Mouse (Mus musculus) heart, embryonic 16.5 days (tissue): ENCODE measurements around the gene Cdca5. TPM values are rescaled to one million over a fixed set of nuclear protein-coding genes. Genes with fewer than 3 reads are reported as not detected.

Source experiments
- ATAC-seq: fragments of 200-750 bp; cut with Nextera tagmentation; replicated peaks from 2 replicates; pipeline ENCODE4 v1.8.0; 2017; ENCODE audit warnings: moderate number of reproducible peaks; ENCODE audit not compliant: insufficient read depth, low FRiP score; ENCODE audit errors: extremely low read depth
- H3K27ac ChIP-seq: fragments of 300-500 bp; sonication (generic); 2 replicates; pipeline ENCODE4 v1.5.1; 2014; ENCODE audit warnings: mild to moderate bottlenecking, low read length, control low read depth, moderate library complexity
- H3K27me3 ChIP-seq: fragments of 300-500 bp; sonication (generic); 2 replicates; pipeline ENCODE4 v1.6.1; 2014; ENCODE audit warnings: low read length, mixed read lengths; ENCODE audit not compliant: control insufficient read depth, insufficient read depth
- H3K36me3 ChIP-seq: fragments of 300-500 bp; sonication (generic); 2 replicates; pipeline ENCODE4 v1.6.1; 2014; ENCODE audit not compliant: control insufficient read depth, insufficient read depth
- H3K4me1 ChIP-seq: fragments of 300-500 bp; sonication (generic); 2 replicates; pipeline ENCODE4 v1.6.1; 2014; ENCODE audit warnings: low read length, mixed read lengths; ENCODE audit not compliant: control insufficient read depth, insufficient read depth
- H3K4me2 ChIP-seq: fragments of 300-500 bp; sonication (generic); 2 replicates; pipeline ENCODE4 v1.6.1; 2014; ENCODE audit warnings: low read depth, mild to moderate bottlenecking, control low read depth, low read length
- H3K4me3 ChIP-seq: fragments of 300-500 bp; sonication (generic); 2 replicates; pipeline ENCODE4 v1.5.1; 2014; ENCODE audit warnings: mild to moderate bottlenecking, control low read depth, low read length
- H3K9ac ChIP-seq: fragments of 300-500 bp; sonication (generic); 2 replicates; pipeline ENCODE4 v1.6.1; 2014; ENCODE audit warnings: low read length, control low read depth
- H3K9me3 ChIP-seq: fragments of 300-500 bp; sonication (generic); replicated peaks from 2 replicates; pipeline ENCODE4 v1.6.1; 2016; ENCODE audit warnings: low read length; ENCODE audit not compliant: control insufficient read depth
- WGBS: fragments of 180-500 bp; shearing (Covaris S2); extraction: QIAGEN DNeasy Blood & Tissue Kit; methylation state at CpG from one replicate; pipeline ENCODE4 v1.1.7; 2014; 5-methylcytosine and 5-hydroxymethylcytosine counted together
- polyA plus RNA-seq: library from polyadenylated mRNA; unstranded; fragments of >200 nt; fragmentation: Nextera tagmentation; extraction: Ambion mirVana; gene quantifications from 2 replicates; pipeline ENCODE4 v1.2.1, GENCODE M21; 2015

The Cdca5 gene
- polyA plus RNA-seq, 1 experiment from 2014 or later = 28.1 TPM

GRCm38 (mm10) chr19:6046294-6047153 is 38.3 kb upstream of the Cdca5 start, which contains the start of gene Syvn1:
TSS of gene Syvn1 (plus strand) at chr19:6046576.
- H3K4me3 ChIP-seq = peak within 1 kb of the TSS; percentile 83
- under 1% methylated on average over 65 of the region's 65 CpGs for WGBS

GRCm38 (mm10) chr19:6047154-6047898 is 37.5 kb upstream of the Cdca5 start:
- peaks cover 19% of the 10 kb centered on the region for H3K4me1 ChIP-seq
- no peaks in the 10 kb centered on the region for H3K27me3 ChIP-seq
- peak overlapping the region; percentile 87 for H3K9ac ChIP-seq
- peak overlapping the region; percentile 83 for H3K4me3 ChIP-seq
- peak overlapping the region; percentile 99 for H3K27ac ChIP-seq
- H3K9me3 ChIP-seq = no peaks in the 10 kb centered on the region
- H3K36me3 ChIP-seq = peaks cover 34% of the 10 kb centered on the region
- H3K4me2 ChIP-seq = peak overlapping the region; percentile 99
- ATAC-seq = no peak
- WGBS = 1% methylated on average over 44 of the region's 44 CpGs

More at GRCm38 (mm10) chr19:6046294-6047153, 38.3 kb upstream of the Cdca5 start, which contains the start of gene Syvn1:
- H3K36me3 ChIP-seq = peaks cover 30% of the 10 kb centered on the region
- peak within 1 kb of the TSS; percentile 87 for H3K9ac ChIP-seq
- H3K4me2 ChIP-seq = peak within 1 kb of the TSS; percentile 99
- no peaks in the 10 kb centered on the region for H3K9me3 ChIP-seq
- peak within 1 kb of the TSS; percentile 99 for H3K27ac ChIP-seq
- H3K4me1 ChIP-seq = peaks cover 19% of the 10 kb centered on the region
- H3K27me3 ChIP-seq = no peaks in the 10 kb centered on the region
- ATAC-seq = peak; percentile 91

DNA sequence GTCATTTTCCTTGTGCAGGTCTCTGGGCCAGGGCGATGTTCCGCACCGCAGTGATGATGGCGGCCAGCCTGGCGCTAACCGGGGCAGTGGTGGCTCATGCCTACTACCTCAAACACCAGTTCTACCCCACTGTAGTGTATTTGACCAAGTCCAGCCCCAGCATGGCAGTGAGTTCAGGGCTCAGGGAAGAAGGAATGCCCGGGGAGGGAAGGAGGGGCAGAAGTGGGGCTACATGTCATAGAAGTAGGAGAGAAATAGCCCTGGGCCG is 37.0 kb upstream of the Cdca5 start:
- ATAC-seq = no peak
- peaks cover 37% of the 10 kb centered on the region for H3K36me3 ChIP-seq
- H3K27ac ChIP-seq = no peak overlapping the region

GRCm38 (mm10) chr19:6048681-6049410 is 35.9 kb upstream of the Cdca5 start:
- 83% methylated on average over 11 of the region's 11 CpGs for WGBS
- Histone ChIP-seq H3K27ac (no peak overlapping the region), H3K27me3 (no peaks in the 10 kb centered on the region), H3K4me2 (no peak overlapping the region), H3K4me3 (no peak overlapping the region), H3K36me3 (peaks cover 47% of the 10 kb centered on the region), H3K9me3 (no peaks in the 10 kb centered on the region), H3K9ac (no peak overlapping the region), H3K4me1 (peaks cover 19% of the 10 kb centered on the region)
- no peak for ATAC-seq

More for the DNA sequence above, 37.0 kb upstream of the Cdca5 start:
- Histone ChIP-seq H3K9me3 (no peaks in the 10 kb centered on the region), H3K4me1 (peaks cover 19% of the 10 kb centered on the region), H3K9ac (peak overlapping the region; percentile 87), H3K4me3 (peak overlapping the region; percentile 83), H3K27me3 (no peaks in the 10 kb centered on the region), H3K4me2 (peak overlapping the region; percentile 99)
- 79% methylated on average over 8 of the region's 8 CpGs for WGBS

- 83% methylated on average over 7 of the region's 7 CpGs for WGBS
- Histone ChIP-seq H3K27ac (no peak overlapping the region), H3K36me3 (peaks cover 56% of the 10 kb centered on the region), H3K4me2 (no peak overlapping the region), H3K4me1 (peaks cover 20% of the 10 kb centered on the region), H3K9me3 (no peaks in the 10 kb centered on the region), H3K9ac (no peak overlapping the region), H3K4me3 (no peak overlapping the region), H3K27me3 (no peaks in the 10 kb centered on the region)
- ATAC-seq = no peak
Observed at GRCm38 (mm10) chr19:6052516-6052915, 32.3 kb upstream of the Cdca5 start.

DNA sequence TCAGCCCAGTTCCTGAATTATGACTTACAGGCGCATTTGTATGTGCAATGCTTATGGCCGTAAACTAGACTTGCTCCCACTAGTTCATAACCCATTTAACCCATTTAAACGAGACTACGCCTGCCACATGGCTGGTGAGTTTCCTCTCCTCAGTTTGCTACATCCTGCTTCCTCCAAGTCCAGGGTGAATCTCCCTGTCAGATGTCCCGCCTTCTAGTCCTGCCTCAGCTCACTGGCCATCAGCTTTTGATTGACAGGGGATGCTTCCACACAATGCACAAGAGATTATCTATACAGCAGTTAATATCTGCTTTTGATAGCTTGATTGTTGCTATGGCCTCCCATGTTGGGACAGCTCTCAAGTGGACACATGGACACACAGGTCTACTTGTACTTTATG is 30.5 kb upstream of the Cdca5 start:
- Histone ChIP-seq H3K9ac (no peak overlapping the region), H3K4me2 (no peak overlapping the region), H3K9me3 (no peaks in the 10 kb centered on the region), H3K27ac (no peak overlapping the region), H3K4me3 (no peak overlapping the region), H3K4me1 (peaks cover 16% of the 10 kb centered on the region), H3K36me3 (peaks cover 53% of the 10 kb centered on the region), H3K27me3 (no peaks in the 10 kb centered on the region)
- ATAC-seq = no peak
- 79% methylated on average over 5 of the region's 5 CpGs for WGBS

GRCm38 (mm10) chr19:6056696-6057095 is 28.1 kb upstream of the Cdca5 start:
- H3K27me3 ChIP-seq = no peaks in the 10 kb centered on the region
- WGBS = 54% methylated on average over 4 of the region's 4 CpGs
- H3K4me2 ChIP-seq = peak overlapping the region; percentile 73
- ATAC-seq = no peak
- H3K9me3 ChIP-seq = no peaks in the 10 kb centered on the region
- peak overlapping the region; percentile 92 for H3K9ac ChIP-seq
- no peak overlapping the region for H3K27ac ChIP-seq
- H3K36me3 ChIP-seq = peaks cover 34% of the 10 kb centered on the region
- peak overlapping the region; percentile 90 for H3K4me3 ChIP-seq
- H3K4me1 ChIP-seq = peaks cover 19% of the 10 kb centered on the region

GRCm38 (mm10) chr19:6057313-6058096 is 27.3 kb upstream of the Cdca5 start, which contains the start of the genes Mrpl49 and Fau:
TSS of gene Mrpl49 (minus strand) at chr19:6057785.
TSS of gene Fau (plus strand) at chr19:6057844.
- ATAC-seq = peak; percentile 89
- peaks cover 32% of the 10 kb centered on the region for H3K36me3 ChIP-seq
- peak within 1 kb of the TSS; percentile 90 for H3K4me3 ChIP-seq
- peak within 1 kb of the TSS; percentile 83 for H3K27ac ChIP-seq
- WGBS = under 1% methylated on average over 63 of the region's 63 CpGs
- H3K27me3 ChIP-seq = no peaks in the 10 kb centered on the region
- H3K9me3 ChIP-seq = no peaks in the 10 kb centered on the region
- peak within 1 kb of the TSS; percentile 94 for H3K9ac ChIP-seq
- H3K4me2 ChIP-seq = peak within 1 kb of the TSS; percentile 88
- H3K4me1 ChIP-seq = peaks cover 25% of the 10 kb centered on the region
